Mouse (Mus musculus): ENCODE data around the gene Lrit2. TPM values are rescaled to one million over a fixed set of nuclear protein-coding genes. Genes with fewer than 3 reads are reported as not detected.

Lrit2 gene
- total RNA-seq, 2 experiments from 2014 or later: not detected

DNA sequence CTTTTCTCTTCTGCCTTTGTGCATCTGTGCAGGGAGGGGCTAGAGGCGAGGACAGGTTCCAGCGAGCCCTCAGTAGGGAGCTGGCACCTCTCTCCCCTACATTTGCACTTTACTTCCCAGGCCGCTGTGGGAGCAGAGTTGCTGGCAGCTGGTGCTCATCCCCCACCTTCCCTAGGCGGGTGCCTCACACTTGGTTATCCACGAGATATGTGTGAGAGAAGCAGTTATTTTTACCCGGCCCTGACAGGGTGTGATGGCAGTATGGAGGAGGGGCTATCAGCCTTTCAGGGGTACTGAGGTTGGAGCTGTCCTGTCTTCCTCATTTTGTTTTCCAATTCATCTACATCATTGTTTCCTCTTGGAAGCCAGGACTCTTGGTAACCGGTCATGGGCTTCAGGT is 38.1 kb downstream of the Lrit2 start:
- no peak for DNase-seq (ENCODE audit: extremely low spot score in 1 of 2, low spot score in 2 of 2)
- intact Hi-C loops (cut with DNase I): no loop called here

DNA sequence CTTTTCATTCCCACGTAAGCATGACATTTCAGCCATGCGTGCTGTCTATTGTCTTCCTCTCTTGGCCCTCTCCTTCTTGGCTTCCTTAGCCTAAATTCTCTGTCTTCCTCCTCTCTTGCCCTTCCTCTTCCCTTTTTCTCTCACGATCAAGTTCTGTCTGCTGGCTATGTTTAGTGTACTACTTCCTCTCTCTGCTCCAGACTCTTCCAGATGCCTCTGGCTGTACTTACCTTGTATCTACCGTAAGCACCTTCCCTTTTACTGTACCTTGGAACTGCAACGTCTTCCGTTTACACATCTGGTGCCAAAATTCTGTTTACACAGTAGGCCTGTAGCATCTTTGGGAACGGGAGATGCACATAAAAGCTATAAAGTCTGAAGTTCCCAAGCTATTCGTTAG is 41.7 kb downstream of the Lrit2 start:
- DNase-seq (ENCODE audit: extremely low spot score in 1 of 2, low spot score in 2 of 2): no peak
- intact Hi-C loops (cut with DNase I): no loop called here

DNA sequence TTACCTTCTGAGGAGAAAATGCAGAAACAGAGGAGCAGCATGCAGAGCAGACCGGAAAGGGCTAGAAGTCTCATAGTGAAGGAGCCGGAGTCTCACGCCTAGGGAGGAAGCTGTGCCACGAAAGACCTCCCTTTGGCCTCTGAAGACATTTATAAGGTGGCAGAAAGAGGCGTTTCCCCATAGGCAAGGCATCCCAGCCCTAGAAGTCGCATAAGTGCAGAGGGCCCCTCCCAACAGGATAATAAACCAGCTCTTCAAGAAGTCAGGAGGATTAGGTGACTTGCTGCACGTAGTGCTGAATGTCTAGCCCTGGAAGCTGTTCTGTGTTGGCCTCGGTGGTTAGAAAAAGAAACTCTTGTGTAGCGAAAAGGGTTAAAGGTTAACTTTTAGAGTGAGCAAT is 42.2 kb downstream of the Lrit2 start:
- intact Hi-C loops (cut with DNase I): no loop called here
- DNase-seq (ENCODE audit: extremely low spot score in 1 of 2, low spot score in 2 of 2): no peak

DNA sequence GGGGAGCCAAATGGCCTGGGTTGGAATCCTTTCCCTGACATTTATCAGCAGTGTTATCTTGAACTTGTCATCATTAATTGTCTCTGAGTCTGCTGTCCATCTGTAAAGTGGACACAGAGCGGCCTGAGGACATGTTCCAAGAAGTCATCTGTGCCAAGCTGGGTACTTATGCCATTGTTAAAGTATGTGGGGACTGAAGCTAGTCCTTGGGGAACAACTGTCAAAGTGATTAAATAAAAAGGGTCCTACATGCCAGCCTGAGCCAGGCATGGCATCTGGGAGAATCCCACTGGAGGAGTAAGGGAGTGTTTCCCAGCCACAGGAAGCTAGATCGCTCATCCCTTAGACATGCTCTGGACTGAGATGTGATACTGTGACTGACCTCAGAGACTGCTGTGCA is 42.7 kb downstream of the Lrit2 start:
- intact Hi-C loops (cut with DNase I): no loop called here
- DNase-seq (ENCODE audit: extremely low spot score in 1 of 2, low spot score in 2 of 2): no peak

DNA sequence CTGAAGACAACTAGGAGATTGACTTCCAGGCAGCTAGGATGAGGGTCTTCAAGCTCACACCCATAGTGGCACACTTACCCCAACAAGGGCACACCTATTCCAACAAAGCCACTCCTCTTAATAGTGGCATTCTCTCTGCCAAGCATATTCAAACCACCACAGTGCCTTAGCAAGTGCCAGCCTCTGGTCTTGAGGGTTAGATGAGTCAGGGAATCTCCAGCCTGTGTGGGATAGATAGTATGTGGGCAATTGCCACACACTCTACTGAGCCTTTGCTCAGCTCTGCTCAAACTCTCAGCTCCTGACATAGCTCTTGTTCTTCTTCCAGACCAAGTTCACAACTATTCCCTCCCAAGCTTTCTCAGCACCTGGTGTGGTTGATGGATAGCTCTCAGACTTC is 43.6 kb downstream of the Lrit2 start:
- intact Hi-C loops (cut with DNase I): no loop called here
- DNase-seq (ENCODE audit: extremely low spot score in 1 of 2, low spot score in 2 of 2): no peak

DNA sequence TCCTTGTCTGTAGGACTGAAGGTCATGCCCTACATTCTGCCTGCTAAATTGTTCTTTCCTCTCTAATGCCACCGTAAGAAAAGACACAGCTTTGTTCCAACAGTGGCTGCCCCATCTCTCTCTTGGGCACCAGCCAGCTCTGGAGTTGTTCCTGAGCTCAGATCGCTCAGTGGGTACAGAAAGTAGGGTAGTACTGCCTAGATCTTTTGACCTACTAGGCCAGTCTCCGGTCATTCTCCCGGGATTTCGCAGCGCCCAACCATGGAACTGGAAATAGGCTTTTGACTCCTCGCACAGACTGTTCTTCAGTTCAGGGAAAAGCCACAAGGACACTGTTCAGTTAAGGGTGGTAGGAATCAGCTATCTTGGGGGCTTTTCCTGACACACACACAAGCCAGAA is 45.2 kb downstream of the Lrit2 start:
- intact Hi-C loops (cut with DNase I): no loop called here
- no peak for DNase-seq (ENCODE audit: extremely low spot score in 1 of 2, low spot score in 2 of 2)

DNA sequence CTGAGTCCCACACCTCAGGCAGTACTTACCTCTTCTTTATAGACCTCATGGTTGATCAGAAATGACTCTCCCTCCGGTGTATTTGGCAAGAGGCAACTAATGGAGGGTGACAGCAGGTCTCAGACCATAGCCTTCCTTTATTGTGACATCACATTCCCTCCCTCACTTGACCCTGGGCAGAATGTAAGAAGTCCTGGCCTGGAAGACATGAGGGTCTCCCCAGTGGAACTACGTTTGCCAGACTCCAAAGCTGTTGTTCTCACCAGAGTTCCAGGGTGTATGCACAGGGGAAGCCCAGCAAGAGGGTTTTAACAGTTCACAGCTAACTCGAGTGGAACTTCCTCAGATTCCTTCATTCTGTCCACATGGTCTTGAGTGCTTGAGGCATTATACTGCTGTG is 46.2 kb downstream of the Lrit2 start, which contains the start of gene 2610528A11Rik:
2610528A11Rik (minus strand) TSS at position 101 of the 400 bp plus-strand sequence.
- DNase-seq (ENCODE audit: extremely low spot score in 1 of 2, low spot score in 2 of 2): no peak
- intact Hi-C loops (cut with DNase I): no loop called here

DNA sequence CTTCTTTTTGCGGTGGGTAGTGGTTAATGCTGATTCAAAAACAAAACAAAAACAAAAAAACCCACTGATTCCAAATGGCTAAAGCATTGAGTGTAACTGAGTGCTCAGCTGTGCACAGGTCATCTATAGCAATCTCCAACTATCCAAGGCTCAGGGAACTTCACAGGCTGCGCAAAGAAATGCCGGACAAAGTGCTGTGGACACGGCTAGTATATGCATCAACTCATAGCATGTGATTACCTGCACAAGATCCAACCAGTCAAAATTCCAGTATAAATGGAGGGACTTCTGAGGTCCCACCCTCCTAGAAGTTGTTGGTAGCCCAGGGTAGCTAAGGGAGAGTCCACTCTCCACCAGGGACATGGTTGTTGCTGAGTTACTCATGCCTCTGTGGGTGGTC is 51.5 kb downstream of the Lrit2 start:
- intact Hi-C loops (cut with DNase I): no loop called here
- DNase-seq (ENCODE audit: extremely low spot score in 1 of 2, low spot score in 2 of 2): no peak

Other genes starting within 250 kb of the Lrit2 start
- gene Ccser2, start 99.2 kb upstream of the Lrit2 start, total RNA-seq (2021): 100 to 1,000 TPM in 1 of 2 experiments, 10 to 100 TPM in 1; 97.2 to 106 TPM
- not detected for gene Rgr, start 19.0 kb upstream of the Lrit2 start, total RNA-seq (2021)
- gene Lrit1, start 13.1 kb upstream of the Lrit2 start, total RNA-seq (2021): not detected
- gene Cdhr1, start 30.4 kb downstream of the Lrit2 start, total RNA-seq (2021): 10 to 100 TPM; 16.1 to 19.1 TPM
- gene 2610528A11Rik, start 46.1 kb downstream of the Lrit2 start, total RNA-seq (2021): under 1 TPM in 1 of 2 experiments, not detected in 1; 0.79 TPM
- 100 to 1,000 TPM; 250 to 257 TPM for gene Ghitm, start 67.3 kb downstream of the Lrit2 start, total RNA-seq (2021)